Mouse (Mus musculus): Measurements from ENCODE around the gene St7. TPM values are rescaled to one million over a fixed set of nuclear protein-coding genes. Genes with fewer than 3 reads are reported as not detected.
A peak's percentile ranks its signal among the peaks of the same experiment; 100 is the strongest.

Gene St7
- polyA plus RNA-seq, 1 experiment = 20.0 TPM

- Histone ChIP-seq H3K4me1 (ENCODE audit: control insufficient read depth, insufficient read depth, low read length) (peaks cover 18% of the 10 kb centered on the region), H3K27ac (ENCODE audit: insufficient read depth, low read length) (no peak overlapping the region), H3K4me3 (ENCODE audit: insufficient read depth, low read length) (no peak overlapping the region)
- no peak for TF ChIP-seq CTCF (IDR thresholded peaks at IDR 0.05; ENCODE audit: borderline replicate concordance, insufficient read depth, low read length)
- TF ChIP-seq POLR2A (IDR thresholded peaks at IDR 0.05; ENCODE audit: low read depth, low read length) = no peak
These were observed 231.3 kb downstream of the St7 start for GRCm38 (mm10) chr6:17923894-17924505.

- H3K4me1 ChIP-seq (ENCODE audit: control insufficient read depth, insufficient read depth, low read length) = peaks cover 23% of the 10 kb centered on the region
- H3K27ac ChIP-seq (ENCODE audit: insufficient read depth, low read length) = no peak overlapping the region
- TF ChIP-seq CTCF (IDR thresholded peaks at IDR 0.05; ENCODE audit: borderline replicate concordance, insufficient read depth, low read length) (peak; percentile 30; the same call in 1 of the 2 replicates), POLR2A (IDR thresholded peaks at IDR 0.05; ENCODE audit: low read depth, low read length) (no peak)
- H3K4me3 ChIP-seq (ENCODE audit: insufficient read depth, low read length) = no peak overlapping the region
These were observed 232.5 kb downstream of the St7 start for GRCm38 (mm10) chr6:17925267-17925666.

GRCm38 (mm10) chr6:17927746-17928145 lies 235.0 kb downstream of the St7 start:
- no peak for TF ChIP-seq POLR2A (IDR thresholded peaks at IDR 0.05; ENCODE audit: low read depth, low read length)
- no peak for TF ChIP-seq CTCF (IDR thresholded peaks at IDR 0.05; ENCODE audit: borderline replicate concordance, insufficient read depth, low read length)
- Histone ChIP-seq H3K4me1 (ENCODE audit: control insufficient read depth, insufficient read depth, low read length) (peaks cover 22% of the 10 kb centered on the region), H3K4me3 (ENCODE audit: insufficient read depth, low read length) (no peak overlapping the region), H3K27ac (ENCODE audit: insufficient read depth, low read length) (no peak overlapping the region)

- Histone ChIP-seq H3K27ac (ENCODE audit: insufficient read depth, low read length) (no peak overlapping the region), H3K4me1 (ENCODE audit: control insufficient read depth, insufficient read depth, low read length) (peaks cover 10% of the 10 kb centered on the region), H3K4me3 (ENCODE audit: insufficient read depth, low read length) (no peak overlapping the region)
- TF ChIP-seq CTCF (IDR thresholded peaks at IDR 0.05; ENCODE audit: borderline replicate concordance, insufficient read depth, low read length) (no peak), POLR2A (IDR thresholded peaks at IDR 0.05; ENCODE audit: low read depth, low read length) (no peak)
These were observed 238.5 kb downstream of the St7 start for GRCm38 (mm10) chr6:17931187-17931586.

GRCm38 (mm10) chr6:17931835-17932234 lies 239.1 kb downstream of the St7 start:
- no peak for TF ChIP-seq POLR2A (IDR thresholded peaks at IDR 0.05; ENCODE audit: low read depth, low read length)

GRCm38 (mm10) chr6:17932806-17933205 lies 240.1 kb downstream of the St7 start:
- Histone ChIP-seq H3K4me3 (ENCODE audit: insufficient read depth, low read length) (no peak overlapping the region), H3K27ac (ENCODE audit: insufficient read depth, low read length) (no peak overlapping the region), H3K4me1 (ENCODE audit: control insufficient read depth, insufficient read depth, low read length) (peaks cover 10% of the 10 kb centered on the region)
- TF ChIP-seq CTCF (IDR thresholded peaks at IDR 0.05; ENCODE audit: borderline replicate concordance, insufficient read depth, low read length) = no peak

More at GRCm38 (mm10) chr6:17931835-17932234, 239.1 kb downstream of the St7 start:
- H3K27ac ChIP-seq (ENCODE audit: insufficient read depth, low read length) = no peak overlapping the region
- no peak overlapping the region for H3K4me3 ChIP-seq (ENCODE audit: insufficient read depth, low read length)
- peaks cover 10% of the 10 kb centered on the region for H3K4me1 ChIP-seq (ENCODE audit: control insufficient read depth, insufficient read depth, low read length)

- no peak for TF ChIP-seq POLR2A (IDR thresholded peaks at IDR 0.05; ENCODE audit: low read depth, low read length)
- TF ChIP-seq CTCF (IDR thresholded peaks at IDR 0.05; ENCODE audit: borderline replicate concordance, insufficient read depth, low read length) = no peak
- H3K4me1 ChIP-seq (ENCODE audit: control insufficient read depth, insufficient read depth, low read length) = peaks cover 5% of the 10 kb centered on the region; the same call in 1 of the 2 replicates
- H3K27ac ChIP-seq (ENCODE audit: insufficient read depth, low read length) = peak overlapping the region; percentile 13; the same call in 1 of the 2 replicates
- H3K4me3 ChIP-seq (ENCODE audit: insufficient read depth, low read length) = no peak overlapping the region
These were observed 246.1 kb downstream of the St7 start for GRCm38 (mm10) chr6:17938631-17939346.

- TF ChIP-seq POLR2A (IDR thresholded peaks at IDR 0.05; ENCODE audit: low read depth, low read length) = no peak
- no peak for TF ChIP-seq CTCF (IDR thresholded peaks at IDR 0.05; ENCODE audit: borderline replicate concordance, insufficient read depth, low read length)
- Histone ChIP-seq H3K4me3 (ENCODE audit: insufficient read depth, low read length) (no peak overlapping the region), H3K4me1 (ENCODE audit: control insufficient read depth, insufficient read depth, low read length) (peaks cover 5% of the 10 kb centered on the region; the same call in 1 of the 2 replicates), H3K27ac (ENCODE audit: insufficient read depth, low read length) (no peak overlapping the region)
These were observed 249.2 kb downstream of the St7 start for GRCm38 (mm10) chr6:17941916-17942315.

DNA sequence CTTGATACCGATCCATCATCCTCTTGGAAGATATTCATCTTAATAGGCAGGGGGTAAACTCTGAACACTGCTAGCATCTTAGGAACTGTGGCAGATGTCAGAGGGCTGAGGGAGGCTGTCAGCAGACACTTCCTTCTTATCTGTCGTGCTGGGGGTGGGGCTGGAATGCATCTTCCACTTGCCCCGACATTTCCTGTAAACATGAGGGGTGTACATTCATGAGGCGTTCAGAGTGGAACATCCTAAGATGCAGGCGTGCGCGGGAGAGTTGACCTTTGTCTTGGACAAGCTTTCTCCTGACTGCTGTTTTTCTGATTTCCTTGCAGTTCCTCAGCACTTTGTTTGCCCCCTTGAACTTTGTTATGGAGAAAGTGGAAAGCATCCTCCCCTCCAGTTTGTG lies 249.6 kb downstream of the St7 start:
- H3K4me3 ChIP-seq (ENCODE audit: insufficient read depth, low read length) = no peak overlapping the region
- H3K27ac ChIP-seq (ENCODE audit: insufficient read depth, low read length) = no peak overlapping the region
- TF ChIP-seq POLR2A (IDR thresholded peaks at IDR 0.05; ENCODE audit: low read depth, low read length) = no peak
- no peak for TF ChIP-seq CTCF (IDR thresholded peaks at IDR 0.05; ENCODE audit: borderline replicate concordance, insufficient read depth, low read length)
- peaks cover 5% of the 10 kb centered on the region; the same call in 1 of the 2 replicates for H3K4me1 ChIP-seq (ENCODE audit: control insufficient read depth, insufficient read depth, low read length)

All from embryonic fibroblast, embryonic 13.5 days (primary cell).